Mouse (Mus musculus): ENCODE measurements around the gene Pih1h3b.
A peak's percentile ranks its signal among the peaks of the same experiment; 100 is the strongest.

Pih1h3b gene

DNA sequence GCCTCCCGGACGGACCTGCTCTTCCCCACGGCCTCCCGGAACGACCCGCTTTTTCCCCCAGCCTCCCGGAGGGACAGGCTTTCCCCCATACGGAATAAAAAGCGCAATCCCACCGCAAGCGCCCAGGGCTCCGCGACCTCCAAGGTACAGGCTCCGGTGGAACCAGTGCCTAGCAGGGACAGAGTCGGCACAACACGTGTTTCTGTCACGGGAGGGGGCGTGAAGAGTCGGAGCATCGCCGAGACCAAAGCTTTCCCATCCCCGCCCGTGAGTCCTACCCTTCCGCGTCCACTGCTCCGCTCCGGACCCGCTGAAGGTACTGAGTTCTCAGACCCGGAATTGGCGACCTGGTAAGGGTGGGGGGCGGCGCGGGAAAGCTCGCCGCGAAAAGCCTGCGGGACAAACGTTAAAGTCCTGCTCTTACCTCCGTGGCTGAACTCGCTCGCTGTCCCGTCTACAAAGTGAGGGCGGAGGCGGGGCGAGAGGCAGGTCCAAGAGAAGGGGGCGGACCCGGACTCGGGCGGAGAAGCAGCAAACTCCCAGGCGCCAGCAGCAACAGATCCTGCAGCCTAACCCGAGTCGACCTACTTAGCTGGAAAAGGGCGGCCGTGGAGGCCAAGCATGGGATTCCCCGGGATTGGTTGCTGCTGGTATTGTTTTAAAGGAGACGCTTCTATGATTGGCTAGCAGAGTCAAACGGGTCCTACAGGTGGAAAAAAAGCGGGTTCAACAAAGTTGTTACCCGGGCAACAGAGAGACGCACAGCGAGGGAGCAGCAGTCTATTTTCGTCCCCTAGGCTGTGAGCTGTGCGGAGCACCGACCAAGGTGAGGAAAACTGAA is at the start of gene Pih1h3b, which contains the start of gene Nup62cl:
Pih1h3b (plus strand) TSS at position 745 of the 841 bp plus-strand sequence.
Nup62cl (minus strand) TSS at position 578 of the 841 bp plus-strand sequence.
- DNase-seq (ENCODE audit: low spot score in 2 of 2): peak; percentile 26 to 48

GRCm38 (mm10) chrX:140060886-140061874 is 1.5 kb upstream of the Pih1h3b start:
- peak in 1 of 2 experiments; percentile 2 for DNase-seq (ENCODE audit: low spot score in 2 of 2)

GRCm38 (mm10) chrX:140082535-140082934 is 19.9 kb downstream of the Pih1h3b start:
- DNase-seq (ENCODE audit: low spot score in 2 of 2): no peak

GRCm38 (mm10) chrX:140094066-140094465 is 31.4 kb downstream of the Pih1h3b start:
- no peak for DNase-seq (ENCODE audit: low spot score in 2 of 2)
